Mouse (Mus musculus): ENCODE measurements at regions not wholly inside any gene's neighbourhood (a gene's known extent, or its start where the extent isn't known, plus 50 kb on each side); places are given as distances from the start of the nearest gene placed in this dataset.

DNA sequence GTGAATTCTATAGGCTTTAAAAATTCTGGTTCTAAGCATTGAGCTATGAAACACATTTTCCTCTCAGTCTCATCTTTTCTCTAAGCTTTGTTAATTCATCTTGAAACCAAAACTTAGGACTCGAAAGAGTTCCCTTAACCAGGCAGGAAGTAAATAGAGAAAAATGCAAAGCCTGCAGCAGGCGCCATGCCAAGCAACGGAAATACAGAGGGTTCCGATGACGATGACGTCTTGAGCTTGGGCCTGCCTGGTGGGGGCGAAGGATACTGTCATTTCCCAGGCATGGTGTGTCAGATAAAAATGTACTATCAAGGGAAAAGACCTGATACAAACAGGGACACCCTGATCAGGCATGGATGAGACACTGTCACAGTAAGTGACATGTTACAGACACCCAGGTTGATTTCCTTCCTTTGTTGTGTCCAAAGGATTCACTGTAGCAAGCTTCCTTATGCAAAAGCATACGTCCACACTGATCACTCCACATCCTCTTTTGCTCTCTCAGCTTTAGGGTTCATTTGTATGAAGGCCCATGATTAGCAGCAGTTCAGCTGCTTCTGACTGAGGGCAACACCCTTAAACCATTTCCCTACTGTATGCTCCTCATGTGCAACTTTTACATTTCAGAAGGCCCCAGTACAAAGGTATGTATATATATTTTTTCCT lies 135.0 kb downstream of the Cemip2 start:
- peak; percentile 72 for DNase-seq

DNA sequence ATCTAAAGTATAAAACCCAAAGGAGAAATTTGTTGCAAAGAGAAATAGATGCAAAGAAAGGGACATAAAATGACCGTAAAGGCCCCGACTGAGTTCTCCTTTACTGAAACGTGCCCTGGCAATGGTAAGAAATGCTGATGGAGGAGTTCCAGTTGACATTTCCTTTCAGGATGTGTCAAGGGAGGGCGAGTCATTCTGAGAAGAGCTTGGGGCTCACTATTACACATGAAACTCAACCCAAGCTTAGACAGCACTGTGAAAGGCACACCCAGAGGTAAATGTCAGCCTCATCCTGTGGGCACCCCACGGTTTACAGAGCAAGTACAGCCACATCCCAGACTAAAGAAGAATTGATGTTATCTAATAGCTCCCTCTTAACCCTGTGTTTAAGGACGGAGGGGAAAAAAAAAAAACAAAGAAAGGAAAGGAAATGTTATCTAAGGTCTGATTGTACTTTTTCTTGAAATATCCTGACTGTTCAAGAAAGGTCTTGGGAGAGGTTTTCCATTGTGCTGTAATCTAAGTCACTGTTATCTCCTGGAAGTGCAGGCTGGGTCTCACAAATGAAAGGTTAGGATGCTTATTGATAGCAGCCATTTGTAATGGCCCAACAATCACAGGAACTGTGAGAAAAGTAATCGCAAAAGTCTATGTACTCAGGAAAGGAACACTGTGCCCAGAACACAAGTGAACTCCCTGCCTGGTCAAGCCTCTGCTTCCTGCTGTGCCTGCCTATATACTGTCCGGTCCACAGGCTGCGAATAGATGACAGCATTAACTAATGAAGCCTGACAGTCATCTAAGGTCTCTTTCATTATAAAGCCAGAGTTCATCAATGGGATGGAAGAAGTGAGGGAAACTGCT lies 135.8 kb downstream of the Cemip2 start:
- DNase-seq = peak; percentile 75

DNA sequence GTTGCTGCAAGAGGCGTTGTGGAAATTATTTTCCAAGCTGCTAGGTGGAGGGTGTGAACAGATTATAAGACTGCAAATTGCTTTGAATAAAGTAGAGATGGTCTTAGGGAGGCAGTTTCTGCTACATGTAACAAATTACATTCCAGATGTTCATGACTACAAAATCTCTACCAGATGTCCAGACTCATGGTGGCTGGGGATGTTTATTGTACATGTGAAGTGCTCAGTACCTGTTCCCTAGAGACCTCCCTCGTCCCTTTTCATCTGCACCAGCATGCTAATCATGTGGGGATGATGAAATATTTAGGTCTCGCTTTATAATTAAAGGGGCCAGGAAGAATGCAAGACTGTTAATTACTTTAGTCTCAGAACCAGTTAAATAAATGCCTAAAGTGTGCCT lies 136.5 kb downstream of the Cemip2 start:
- DNase-seq = no peak

DNA sequence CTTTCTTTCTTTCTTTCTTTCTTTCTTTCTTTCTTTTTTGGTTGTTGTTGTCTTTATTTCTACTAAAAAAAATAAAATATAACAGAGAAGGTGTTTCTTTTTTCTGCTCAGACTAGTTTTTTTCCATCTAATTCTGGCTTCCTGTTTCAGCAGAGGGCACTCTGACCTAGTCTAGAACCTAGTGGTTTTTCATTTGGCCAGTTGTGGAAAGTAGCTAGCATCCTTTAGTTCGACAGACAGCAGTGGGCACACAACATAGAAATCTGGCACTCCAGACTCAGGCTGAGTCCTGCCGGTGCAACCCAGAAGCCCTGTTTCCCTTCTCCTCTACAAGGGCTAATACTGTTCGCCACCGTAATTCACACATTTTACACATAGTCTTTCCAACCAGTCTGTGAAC lies 140.0 kb downstream of the Cemip2 start:
- no peak for DNase-seq

DNA sequence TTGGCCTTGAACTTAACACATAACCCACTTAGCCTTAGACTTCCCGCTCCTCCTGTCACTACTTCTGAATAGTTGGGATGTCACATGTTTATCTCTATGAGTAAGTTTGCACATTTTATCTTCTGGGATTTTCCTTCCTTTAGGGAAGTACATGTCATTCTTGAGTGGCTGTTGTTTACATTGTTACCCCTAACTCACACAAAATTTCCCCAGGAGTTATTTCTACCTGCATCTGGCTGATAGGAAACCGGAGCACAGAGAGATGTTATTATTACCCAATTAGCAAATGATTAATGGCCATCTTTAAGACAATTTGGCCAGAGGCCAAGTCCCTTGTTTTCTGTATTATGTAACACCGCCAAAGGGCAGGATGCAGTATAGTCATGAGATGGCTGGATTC lies 140.9 kb downstream of the Cemip2 start:
- DNase-seq = no peak

DNA sequence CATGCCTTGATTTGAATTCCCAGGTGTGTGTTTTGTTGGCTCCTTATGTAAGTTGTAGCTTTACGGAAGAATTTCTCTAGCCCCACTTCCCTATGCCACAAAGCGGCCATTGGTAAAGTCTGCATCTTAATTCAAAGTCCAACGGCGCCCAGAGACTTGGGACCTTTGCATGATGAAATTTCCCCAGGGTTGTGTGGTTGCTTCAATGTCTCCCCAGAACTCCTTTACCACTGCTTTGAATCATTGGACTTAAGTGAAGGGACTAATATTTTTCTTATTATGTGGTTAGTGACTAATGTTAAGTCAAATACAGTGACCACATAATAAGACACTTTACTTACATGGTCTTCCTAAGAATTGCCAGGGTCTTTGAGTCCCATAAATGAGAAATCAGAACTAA lies 162.0 kb downstream of the Cemip2 start:
- no peak for DNase-seq

DNA sequence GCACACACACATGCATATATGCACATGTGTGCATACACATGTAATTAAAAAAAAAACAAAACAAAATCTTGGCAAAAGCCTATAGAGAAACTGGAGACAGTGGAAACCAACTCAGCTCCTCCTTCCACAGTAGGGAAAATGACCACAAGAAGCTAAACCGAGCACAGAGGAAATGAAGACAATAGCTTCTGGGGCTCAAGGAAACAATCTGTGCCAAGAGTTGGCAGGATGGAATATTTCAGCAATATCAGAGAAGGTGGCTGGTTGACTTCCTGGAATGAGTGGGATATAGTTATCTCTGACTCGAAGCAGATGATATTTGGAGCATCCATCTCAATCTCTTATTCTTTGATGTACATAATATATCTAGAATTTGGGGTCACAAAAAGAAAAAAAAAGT lies 163.6 kb downstream of the Cemip2 start:
- DNase-seq = peak; percentile 53

DNA sequence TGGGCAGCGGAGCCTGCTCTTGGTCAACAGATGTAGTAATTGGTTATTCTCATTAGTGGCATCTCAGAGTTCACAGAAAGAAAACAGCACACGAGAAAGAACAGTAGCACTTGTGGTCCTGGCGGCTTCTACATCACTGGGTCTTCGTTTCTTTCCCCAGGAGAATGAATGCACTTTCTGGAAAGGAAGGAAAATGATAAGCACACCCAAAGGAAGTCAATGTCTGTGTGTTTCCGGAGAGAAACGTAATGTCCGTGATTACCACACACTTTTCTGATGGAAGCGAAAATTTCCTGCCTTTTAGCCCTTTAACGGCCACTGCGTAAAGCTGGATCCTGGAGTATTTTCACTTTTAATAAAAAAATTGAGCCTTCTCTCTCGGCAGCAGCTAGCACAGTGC lies 164.1 kb downstream of the Cemip2 start:
- DNase-seq = peak; percentile 32

DNA sequence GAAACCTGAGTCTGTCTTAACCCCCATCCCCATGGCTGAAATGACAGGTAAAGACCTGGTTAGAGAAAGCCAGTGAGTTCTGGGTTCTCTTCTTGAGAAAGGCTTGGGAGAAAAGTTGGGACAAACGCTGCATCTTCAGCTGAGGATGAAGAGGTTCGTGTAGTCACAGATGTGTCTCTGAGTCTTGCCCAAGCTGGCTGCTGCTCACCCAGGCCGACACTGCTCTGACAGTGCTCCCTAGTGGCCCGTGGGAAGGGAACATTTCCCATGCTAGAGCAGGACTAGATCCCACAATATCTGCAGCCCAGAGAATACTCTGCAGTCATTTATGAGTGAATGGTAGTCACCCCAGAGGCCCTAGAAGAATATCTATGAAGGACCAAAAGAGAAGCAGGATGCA lies 165.3 kb downstream of the Cemip2 start:
- peak; percentile 78 for DNase-seq

DNA sequence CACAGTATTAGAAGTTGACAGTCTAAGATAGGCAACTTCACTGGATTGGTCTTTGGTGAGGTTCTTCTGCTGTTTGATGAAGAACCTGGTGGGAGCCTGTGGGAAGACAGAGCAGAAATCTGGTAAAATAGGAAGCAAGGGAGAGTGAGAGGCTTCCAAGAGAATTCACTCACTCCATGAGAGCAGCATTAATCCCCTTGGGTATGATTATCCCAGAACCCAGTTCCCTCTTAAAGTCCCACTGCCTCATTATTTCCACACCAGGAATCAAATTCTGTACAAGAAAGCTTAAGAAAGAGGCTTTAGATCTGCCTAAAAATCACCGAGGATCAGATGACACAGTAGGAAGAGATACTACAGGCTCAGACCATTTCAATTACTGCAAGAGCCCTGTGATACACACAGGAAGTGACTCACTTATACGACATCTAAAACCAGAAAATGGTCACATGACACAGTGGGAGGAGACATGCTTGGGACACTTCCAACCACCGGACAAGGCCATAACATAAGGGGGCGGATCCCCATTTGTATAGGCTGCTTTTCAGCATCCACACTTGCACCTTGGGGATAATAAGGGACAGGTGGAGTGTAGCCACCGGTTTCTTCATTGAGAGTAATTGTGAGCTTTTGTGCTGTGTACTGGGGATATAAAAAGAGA lies 168.2 kb downstream of the Cemip2 start:
- DNase-seq = peak; percentile 17

DNA sequence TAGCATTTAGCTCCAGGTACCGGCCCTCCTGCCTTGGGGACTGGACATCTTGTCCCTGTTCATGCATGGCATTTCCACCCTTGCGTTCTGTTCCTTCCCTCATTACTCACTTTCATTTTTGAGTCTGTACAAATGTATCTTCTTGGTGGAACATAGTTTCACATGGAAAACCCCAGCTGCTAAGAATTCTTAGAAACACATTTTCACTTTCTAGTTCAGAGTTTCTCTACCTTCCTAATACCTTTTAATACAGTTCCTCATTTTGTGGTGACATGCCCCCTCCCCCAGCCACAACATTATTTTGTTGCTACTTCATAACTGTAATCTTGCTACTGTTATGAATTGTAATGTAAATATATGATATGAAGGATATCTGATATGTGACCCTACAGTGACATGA lies 169.9 kb downstream of the Cemip2 start:
- no peak for DNase-seq

DNA sequence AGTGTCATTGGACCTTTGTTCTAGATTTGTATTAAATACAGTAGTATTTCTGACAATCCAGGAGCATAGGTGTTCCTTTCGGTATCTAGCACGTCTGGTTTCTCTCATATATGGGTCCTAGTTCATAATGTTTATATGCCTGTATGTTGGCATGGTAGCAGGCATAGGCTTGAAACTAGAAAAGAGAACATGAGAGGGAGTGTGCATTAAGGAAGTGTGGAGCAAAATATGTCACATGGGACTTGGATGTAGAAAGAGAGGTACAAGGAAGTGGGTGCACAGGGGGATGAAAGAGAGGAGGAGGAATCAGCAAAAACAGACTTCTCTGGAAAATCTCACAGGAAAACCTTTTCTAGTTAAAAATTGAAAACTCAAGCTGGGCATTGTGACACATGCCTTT lies 176.2 kb upstream of the Trpm3 start:
- no peak for DNase-seq

DNA sequence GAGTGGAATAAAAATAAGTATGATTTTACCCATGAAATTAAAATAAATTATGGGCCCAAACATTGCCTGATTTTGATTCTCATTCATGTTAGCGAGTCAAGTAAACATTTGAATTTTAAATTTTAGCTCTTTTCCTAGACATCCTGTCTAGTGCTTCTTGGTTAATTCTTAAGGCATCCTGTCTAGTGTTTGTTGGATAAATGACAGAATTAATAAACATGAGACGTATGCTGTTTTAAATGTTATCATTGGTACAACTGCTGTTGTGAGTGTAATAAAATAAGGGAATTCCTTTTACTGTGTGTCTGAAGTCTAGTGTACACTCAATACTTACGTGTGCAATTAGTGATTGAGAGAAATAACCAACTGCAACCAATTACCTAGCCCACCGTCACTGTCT lies 149.0 kb upstream of the Trpm3 start:
- no peak for DNase-seq

DNA sequence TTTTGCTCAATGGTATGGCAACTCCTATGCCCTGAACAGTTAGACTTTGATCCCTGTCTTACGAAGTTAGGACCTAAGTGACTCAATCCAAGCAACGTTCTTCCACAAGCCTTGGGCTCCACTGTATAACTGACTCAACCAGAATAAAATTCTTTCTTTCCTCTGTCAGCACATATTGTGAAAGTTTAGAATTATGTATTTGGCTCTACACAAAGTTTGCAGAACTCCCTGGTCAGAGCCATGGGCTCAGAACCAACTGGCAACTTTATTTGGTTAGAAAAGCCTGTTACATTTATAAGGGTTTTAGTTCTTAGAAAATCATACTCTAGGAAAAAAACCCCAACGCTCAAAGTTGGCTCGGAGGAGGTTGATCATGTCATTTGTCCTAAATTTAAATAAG lies 147.9 kb upstream of the Trpm3 start:
- peak; percentile 49 for DNase-seq

DNA sequence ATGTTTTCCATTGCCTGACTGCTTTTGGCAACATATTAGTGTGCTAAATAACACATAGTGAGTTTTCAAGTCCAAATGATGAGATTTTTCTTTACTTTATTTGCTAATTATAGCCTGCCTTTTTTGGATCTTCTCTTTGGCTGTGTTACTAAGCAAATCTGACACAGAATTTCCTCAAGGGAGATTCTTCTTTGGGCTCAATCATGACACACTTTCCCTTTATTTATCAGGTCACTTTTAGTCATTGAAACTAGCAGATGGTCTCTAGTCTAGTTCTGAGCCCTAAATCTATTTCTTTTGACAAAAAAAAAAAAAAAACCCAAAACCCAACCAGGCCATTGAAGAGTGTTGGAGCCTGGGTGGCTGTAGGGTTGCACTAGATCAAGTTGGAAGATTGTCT lies 147.4 kb upstream of the Trpm3 start:
- DNase-seq = no peak

DNA sequence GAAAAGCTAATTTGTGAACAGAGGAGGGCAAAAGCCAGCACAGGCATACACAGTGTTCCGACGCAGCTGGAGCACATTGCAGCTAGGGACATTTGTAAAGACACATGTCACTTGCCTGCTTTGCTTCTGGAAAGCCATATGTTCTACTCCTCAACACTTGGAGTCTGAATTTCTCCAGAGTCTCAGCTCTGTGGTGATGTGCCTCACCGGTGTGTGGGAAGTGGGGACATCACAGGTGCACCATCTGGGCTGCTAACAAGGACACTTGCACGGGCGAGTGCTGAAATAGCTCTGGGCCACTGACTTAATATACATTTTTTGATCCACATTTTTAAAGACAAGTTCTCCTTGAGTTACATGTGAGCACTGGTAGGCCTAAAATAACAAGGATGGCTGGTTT lies 139.2 kb upstream of the Trpm3 start:
- no peak for DNase-seq

DNA sequence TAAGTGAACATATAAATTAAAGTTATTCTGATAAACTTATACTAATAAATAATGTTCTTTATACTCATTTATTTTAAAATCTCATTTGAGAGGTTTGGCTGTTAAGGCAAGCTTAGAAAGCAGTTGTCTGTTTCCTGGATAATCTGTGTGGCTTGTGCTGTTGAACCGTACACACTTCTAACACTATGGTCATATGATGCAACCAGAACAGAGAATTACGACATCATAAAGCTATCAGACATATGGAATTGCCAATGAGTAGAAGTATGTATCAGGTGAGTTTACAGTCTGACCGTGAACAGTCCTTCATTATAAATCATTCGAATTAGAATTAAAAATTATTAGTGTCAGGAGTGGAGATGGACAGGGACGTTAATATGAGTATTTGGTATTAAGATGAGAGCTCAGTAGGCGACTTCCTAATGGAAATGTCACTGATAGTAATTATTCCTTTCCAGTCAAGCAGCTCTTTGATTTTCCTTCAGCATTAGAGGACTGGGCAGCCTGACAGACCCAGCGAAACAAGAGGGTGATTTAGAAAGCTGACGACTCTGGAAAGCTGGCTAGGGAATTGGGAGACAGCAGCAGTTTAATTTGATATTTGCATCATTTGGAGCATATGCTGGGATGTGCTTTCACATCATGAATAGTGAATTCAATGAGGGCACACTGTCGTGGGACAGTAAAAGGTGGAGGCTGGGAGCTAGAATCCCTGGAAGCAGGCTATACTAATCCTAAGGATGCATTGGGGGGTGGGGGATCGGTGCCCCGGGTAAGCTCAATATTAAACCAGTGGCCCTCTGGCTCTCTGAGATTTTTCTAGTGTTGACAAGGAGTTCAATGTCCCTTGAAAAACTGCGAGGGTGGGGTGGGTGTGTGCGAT lies 130.6 kb upstream of the Trpm3 start:
- no peak for DNase-seq

DNA sequence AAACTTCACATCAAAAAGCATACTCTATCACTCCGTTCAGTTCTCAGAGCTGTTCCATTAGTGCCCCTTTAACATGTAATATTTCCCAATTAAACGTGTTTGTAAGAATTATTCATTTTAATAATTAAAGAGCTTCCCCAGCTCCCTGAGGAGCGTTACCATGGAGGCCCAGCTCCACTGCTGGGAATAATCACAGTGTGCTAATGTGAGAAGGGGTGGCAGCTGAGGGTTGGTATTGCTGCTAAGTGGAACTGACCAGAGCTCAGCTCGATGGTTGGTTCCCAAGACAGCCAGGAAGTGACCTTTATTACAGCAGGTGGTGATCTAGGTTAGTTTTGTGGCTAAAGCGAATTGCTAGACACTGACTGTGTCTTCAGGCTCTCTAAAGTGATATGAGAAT lies 128.6 kb upstream of the Trpm3 start:
- no peak for DNase-seq

DNA sequence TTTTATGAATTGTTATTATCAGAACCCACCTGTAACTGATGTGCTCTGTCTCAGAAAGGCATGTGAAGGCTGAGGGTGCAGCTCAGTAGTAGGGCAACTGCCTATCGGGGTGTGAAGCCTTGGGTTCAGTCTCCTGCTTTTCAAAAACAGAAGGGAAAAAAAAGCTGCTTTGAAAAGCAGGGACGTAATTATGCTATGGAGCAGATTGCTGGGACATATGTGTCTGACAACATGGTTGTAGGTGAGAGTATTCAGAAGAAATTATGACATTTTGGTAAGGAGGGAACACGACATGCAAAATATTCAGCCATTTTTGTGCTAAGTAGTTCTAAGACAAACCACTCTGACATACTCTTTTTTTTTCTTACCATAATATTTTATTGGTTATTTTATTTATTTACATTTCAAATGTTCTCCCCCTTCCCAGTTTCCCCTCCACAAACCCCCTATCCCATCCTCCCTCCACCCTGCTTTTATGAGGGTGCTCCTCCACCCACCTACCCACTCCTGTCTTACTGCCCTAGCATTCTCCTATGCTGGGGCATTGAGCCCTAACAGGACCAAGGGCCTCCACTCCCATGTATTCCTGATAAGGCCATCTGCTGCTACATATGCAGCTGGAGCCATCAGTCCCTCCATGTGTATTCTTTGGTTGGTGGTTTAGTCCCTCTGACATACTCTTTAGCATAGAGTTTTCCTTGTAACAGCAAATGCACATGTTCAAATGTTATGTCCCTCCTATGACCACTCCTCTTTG lies 122.8 kb upstream of the Trpm3 start:
- no peak for DNase-seq

DNA sequence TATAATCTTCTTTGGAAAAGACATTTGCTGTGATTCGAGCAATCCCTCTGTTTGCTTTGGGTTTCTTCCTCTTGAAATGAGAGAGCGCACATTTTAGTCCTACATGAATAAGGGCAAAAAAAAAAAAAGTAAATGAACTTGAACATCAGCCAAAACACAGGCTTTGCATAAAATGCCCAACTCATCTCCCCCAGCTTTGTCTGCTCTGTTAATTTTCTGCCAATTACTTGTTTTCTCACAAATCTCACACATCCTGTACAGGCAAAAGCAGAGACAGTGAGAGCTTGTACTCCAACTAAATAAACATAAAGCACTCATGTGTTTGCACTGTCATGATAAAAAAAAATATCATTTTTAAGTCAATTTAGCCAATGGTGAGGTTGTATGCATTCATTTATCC lies 121.4 kb upstream of the Trpm3 start:
- DNase-seq = no peak

DNA sequence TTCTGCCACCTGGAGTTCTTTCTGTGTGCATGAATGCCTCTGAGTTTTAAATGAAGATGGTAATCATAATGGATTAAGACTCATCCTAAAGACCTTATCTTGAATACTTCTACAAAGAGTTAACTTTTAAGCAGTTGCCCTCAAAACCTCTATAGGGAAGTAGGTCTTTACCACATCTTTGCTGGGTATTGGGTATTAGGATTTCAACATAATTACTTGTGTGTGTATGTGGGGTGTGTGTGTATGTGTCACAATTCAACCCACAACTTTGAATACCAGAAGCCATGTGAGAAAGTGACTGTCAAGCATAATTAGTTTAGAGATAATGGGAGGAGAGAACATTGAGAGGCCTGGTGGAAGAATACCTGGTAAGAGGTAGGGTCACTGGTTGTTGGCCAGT lies 111.3 kb upstream of the Trpm3 start:
- no peak for DNase-seq

DNA sequence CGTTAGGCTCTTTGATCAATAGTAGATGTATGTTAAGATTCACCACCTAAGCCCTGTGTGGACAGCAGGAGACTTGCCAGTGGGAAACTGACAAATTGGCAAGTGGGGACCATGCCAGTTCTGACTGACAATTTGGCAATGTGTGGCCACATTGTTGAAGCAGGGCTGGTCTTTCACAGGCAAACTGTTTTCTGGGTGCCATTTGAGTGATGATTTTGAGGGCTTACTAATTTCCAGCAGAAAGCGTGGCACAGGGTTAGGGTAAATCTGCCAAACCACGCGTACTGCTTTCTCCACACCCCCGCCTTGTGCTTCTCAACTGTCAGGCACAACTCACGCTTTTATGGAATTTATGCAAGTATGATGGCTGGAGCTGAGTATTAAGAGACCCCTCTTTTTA lies 91.2 kb upstream of the Trpm3 start:
- DNase-seq = no peak
